Mouse (Mus musculus): ENCODE measurements around the gene Jazf1. TPM values are rescaled to one million over a fixed set of nuclear protein-coding genes. Genes with fewer than 3 reads are reported as not detected.

Gene Jazf1
- 1 to 10 TPM; 4.6 to 6.3 TPM for total RNA-seq (2021)
- long read RNA-seq, experiment 1, partial matches to known transcripts, result 0 of 2 reads
- long read RNA-seq, experiment 1, other reads (novel, unspliced or antisense), result 0 of 2 reads
- long read RNA-seq, experiment 2, partial matches to known transcripts, result 0 of 4 reads
- long read RNA-seq, experiment 2, other reads (novel, unspliced or antisense), result 1 of 4 reads

DNA sequence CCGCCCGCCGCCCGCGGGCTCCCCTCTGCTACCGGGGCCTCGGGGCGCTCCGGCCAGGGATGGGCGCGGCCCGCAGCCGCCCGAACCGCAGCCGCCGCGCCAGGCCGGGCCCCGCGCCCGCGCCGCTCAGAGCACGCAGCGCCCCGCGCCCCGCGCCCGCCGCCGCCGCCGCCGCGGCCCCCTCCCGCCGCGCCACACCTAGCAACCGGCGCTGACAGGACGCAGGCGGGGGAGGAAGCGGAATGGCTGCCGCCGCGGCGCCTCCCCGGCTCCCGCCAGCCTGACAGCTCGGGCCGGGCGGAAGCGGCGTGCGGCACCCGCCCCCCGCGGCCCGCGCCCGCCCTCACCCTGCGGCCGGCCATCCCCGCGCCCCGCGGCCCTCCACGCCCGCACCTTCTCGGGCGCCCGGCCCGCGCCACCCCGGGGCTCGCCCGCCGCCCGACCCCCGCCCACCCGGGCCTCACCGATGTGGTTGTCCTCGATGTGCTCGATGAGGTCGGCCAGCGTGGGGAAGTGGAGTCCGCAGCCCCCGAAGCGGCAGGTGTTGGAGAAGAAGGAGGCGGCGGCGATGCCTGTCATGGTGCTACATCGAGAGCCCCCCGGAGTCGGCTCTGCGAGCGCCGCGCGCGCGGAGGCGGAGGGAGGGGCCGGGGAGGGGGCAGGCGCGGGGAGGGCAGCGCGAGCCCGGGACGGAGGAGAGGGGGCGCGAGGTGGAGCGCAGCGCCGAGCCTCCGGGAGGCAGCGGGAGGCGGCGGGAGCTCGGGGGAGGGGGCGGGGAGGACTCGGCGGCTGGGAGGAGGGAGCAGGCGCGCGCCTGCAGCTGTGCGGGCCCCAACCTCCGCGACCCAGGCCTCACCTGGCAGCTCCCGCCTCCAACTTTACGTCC lies at the start of gene Jazf1:
Gene Jazf1, minus strand, starts transcription at position 643 of the 886 bp plus-strand sequence.
- DNase-seq (ENCODE audit: low spot score in 2 of 2), result peak; percentile 49 to 62

- DNase-seq (ENCODE audit: low spot score in 2 of 2), result no peak
These were observed 49.4 kb upstream of the Jazf1 start for GRCm38 (mm10) chr6:53117855-53118254.

DNA sequence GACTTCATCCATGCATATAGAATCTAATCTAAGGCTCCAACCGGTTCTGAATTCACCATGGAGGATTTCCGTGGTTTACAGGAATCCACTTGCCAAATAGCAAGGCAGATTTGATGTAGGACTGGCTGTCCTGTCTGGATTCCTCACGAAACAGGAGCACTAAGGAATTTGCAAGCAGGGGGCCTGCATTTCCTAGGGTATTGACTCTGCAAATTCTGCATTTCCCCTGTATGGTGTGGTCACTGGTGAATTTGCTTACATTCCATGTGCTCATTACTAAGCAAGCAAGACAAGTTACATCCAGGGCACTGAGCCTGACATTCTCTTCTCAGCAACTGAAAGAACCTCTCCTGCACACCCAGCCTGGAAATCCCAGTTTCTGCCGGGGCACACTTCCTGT lies 18.4 kb upstream of the Jazf1 start:
- DNase-seq (ENCODE audit: low spot score in 2 of 2), result no peak

GRCm38 (mm10) chr6:53081241-53081640 lies 12.8 kb upstream of the Jazf1 start:
- DNase-seq (ENCODE audit: low spot score in 2 of 2), result no peak

DNA sequence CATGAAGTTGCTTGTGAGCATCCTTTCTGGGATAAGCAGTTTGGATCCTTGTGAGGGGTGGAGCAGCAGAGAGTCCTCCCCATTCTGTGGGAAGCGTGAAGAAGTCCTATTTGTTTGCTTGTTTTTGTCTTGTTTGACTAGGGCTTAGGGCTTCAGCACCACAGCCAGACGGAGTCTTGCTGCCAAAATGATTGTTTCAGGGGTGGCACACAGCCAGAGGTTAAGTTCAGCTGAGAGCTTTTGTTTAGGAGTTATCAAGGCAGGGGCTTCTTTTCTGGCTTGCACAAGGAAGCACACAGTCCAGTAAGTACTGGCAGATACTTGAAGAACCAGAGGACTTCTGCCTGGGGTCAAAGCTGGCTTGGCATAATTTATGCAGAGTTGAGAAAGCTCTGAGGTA lies 10.2 kb upstream of the Jazf1 start:
- no peak for DNase-seq (ENCODE audit: low spot score in 2 of 2)

GRCm38 (mm10) chr6:53071732-53072131 lies 3.3 kb upstream of the Jazf1 start:
- no peak for DNase-seq (ENCODE audit: low spot score in 2 of 2)

DNA sequence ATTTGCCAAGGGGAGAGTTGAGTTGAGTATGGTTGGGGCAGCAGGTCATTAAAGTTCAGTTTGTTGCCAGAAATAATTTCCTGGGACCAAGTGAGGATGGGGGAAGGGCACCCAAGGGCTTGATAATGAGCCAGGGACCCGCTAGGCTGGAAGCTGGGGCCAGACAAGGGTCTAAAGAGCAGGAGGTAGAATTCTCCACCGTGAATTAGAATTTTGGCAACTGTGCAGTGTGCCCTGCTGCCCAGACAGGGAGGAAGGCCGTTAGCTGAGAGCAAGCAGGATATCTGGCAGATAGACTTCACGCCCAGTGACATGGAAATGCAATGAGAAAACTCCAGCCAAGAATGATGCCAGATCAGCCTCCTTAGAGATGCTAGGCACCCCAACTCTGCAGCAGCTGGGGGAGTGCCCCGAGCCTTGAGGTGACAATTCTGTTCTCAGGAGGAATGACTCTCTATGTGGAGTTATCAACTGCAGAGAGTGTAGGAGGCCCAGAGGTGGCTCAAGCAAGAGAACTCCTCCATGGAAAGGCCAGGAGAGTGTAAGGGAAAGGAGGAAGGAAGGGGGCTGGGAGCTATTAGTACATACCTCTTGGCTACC lies 1.6 kb upstream of the Jazf1 start:
- DNase-seq (ENCODE audit: low spot score in 2 of 2), result no peak

- no peak for DNase-seq (ENCODE audit: low spot score in 2 of 2)
These were observed 396 bp upstream of the Jazf1 start for GRCm38 (mm10) chr6:53068875-53069178.

GRCm38 (mm10) chr6:53067446-53067988 lies 914 bp downstream of the Jazf1 start:
- DNase-seq (ENCODE audit: low spot score in 2 of 2), result peak in 1 of 2 experiments; percentile 3

- DNase-seq (ENCODE audit: low spot score in 2 of 2), result no peak
These were observed 1.5 kb downstream of the Jazf1 start for GRCm38 (mm10) chr6:53066978-53067377.

DNA sequence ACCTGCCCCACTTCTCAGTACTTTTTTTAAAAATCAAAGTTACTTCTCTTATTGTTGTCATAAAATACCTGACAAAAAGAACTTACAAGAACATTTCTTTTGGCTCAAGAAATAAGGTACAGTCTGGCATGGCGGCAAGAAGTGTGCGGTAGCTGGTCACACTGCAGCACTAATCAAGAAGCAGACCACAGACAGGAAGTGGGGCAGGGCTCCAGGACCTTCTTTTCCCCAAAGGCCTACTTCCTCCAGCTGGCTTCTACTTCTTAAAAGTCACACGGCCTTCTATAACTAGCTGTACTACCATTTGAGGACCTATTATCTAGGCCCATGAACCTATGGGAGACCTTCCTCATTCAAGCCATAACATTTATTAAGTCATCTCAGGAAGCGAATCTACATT lies 4.4 kb downstream of the Jazf1 start:
- no peak for DNase-seq (ENCODE audit: low spot score in 2 of 2)

GRCm38 (mm10) chr6:53054909-53055308 lies 13.5 kb downstream of the Jazf1 start:
- no peak for DNase-seq (ENCODE audit: low spot score in 2 of 2)

GRCm38 (mm10) chr6:53045501-53045900 lies 22.9 kb downstream of the Jazf1 start:
- DNase-seq (ENCODE audit: low spot score in 2 of 2), result no peak

DNA sequence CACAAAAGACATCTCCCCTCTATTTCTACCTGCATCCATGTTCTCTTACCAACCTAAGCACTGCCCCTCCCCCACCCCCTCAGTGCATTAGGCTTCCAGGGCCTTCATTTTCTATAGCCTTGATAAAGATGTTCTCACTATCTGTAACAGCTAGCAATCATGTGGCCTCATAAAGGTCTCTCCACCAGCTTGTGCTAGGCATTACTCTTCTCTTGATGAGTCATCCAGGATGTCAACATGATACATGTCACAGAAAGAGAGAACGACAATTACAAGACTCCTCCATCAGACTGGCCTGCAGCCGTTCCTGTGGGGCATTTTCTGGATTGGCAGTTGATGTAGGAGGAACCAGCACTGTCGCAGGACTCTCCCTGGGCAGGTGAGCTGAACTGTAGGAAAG lies 30.3 kb downstream of the Jazf1 start:
- no peak for DNase-seq (ENCODE audit: low spot score in 2 of 2)

- DNase-seq (ENCODE audit: low spot score in 2 of 2), result no peak
These were observed 33.9 kb downstream of the Jazf1 start for GRCm38 (mm10) chr6:53034362-53035011.

DNA sequence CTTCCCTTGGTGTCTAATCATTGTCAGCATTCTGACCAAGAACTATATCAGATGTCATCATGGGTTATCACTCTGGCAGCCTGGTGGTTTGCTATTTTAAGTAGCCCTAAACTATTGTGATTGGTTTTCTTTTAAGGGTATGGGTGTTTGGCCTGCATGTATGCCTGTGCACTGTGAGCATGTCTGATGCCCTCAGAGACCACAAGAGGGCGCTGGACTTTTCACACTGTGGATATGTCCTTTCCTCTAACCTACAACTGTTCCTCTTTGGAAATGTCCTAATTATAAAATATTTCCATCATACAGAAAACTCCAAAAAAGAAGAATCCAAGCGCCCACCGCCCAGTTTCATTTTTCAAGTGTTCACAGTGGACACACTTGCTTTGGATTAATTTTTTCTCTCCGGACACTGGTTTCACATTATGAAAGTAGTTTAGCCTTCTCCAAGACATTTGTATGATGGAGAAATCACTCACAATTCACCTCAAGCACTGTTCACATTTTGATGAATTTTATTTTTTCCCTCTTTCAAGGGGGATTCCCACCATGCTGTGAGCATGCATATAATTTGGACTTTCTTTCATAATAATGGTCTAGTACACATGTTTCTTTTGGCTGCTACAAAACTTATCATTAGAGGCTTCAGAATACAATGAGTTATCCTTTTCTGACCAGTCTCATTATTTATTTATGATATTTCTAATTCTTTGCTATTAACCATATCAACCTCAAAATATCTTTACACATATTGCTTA lies 35.5 kb downstream of the Jazf1 start:
- DNase-seq (ENCODE audit: low spot score in 2 of 2), result peak; percentile 18 to 27

- no peak for DNase-seq (ENCODE audit: low spot score in 2 of 2)
These were observed 46.4 kb downstream of the Jazf1 start for GRCm38 (mm10) chr6:53022069-53022468.

DNA sequence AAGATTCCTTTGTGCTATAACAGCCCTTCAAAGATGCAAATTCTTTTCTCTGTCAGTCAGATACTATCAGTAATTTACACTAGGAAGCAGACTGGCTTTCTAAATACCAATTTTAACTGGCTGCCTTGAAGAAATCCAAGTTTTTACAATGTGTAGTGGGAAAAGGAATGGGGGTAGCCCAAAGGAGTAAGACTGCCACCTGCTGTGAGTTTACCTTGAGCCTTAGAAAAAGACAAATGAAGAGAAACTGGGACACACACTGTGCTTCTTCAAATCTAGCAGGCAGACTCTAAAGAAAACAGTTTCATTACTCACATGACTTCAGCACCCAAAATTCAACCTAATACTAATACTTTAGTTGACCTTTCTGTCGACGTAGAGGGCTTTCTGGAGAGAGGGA lies 47.4 kb downstream of the Jazf1 start:
- no peak for DNase-seq (ENCODE audit: low spot score in 2 of 2)

- no peak for DNase-seq (ENCODE audit: low spot score in 2 of 2)
These were observed 50.9 kb downstream of the Jazf1 start for GRCm38 (mm10) chr6:53017357-53018205.

Data from adrenal gland, adult 18-20 months (tissue).